Mouse (Mus musculus) E14TG2a.4 (cell line): Measurements from ENCODE around the gene Ube2e3.

Experiments
- H3K27me3 ChIP-seq: 2 replicates; pipeline ENCODE4 v1.6.1; 2014; ENCODE audit warnings: low read length, control low read depth; ENCODE audit not compliant: insufficient read depth
- H3K36me3 ChIP-seq: 2 replicates; pipeline ENCODE4 v1.6.1; 2014; ENCODE audit warnings: low read length, control low read depth; ENCODE audit not compliant: insufficient read depth
- H3K4me1 ChIP-seq: replicated peaks from 2 replicates; pipeline ENCODE4 v1.6.1; 2014; ENCODE audit warnings: low read depth, low read length, control low read depth
- H3K4me3 ChIP-seq: replicated peaks from 2 replicates; pipeline ENCODE4 v1.5.1; 2014; ENCODE audit warnings: mild to moderate bottlenecking, low read length
- H3K9me3 ChIP-seq: 2 replicates; pipeline ENCODE4 v1.6.1; 2014; ENCODE audit warnings: low read length, control low read depth
- CTCF ChIP-seq: conservative IDR thresholded peaks from 2 replicates; pipeline ENCODE4 v1.5.1; 2014; ENCODE audit warnings: low read length
- NANOG ChIP-seq: IDR thresholded peaks from 2 replicates; pipeline ENCODE4 v1.6.1; 2014; ENCODE audit warnings: borderline replicate concordance, low read length, mixed read lengths
- POU5F1 ChIP-seq: IDR thresholded peaks from 2 replicates; pipeline ENCODE4 v1.6.1; 2014; ENCODE audit warnings: low read length, borderline replicate concordance

Gene Ube2e3

GRCm38 (mm10) chr2:78859266-78860087 is 8.4 kb upstream of the Ube2e3 start:
- no peaks in the 10 kb centered on the region for H3K9me3 ChIP-seq
- H3K36me3 ChIP-seq = no peaks in the 10 kb centered on the region
- no peak for TF ChIP-seq CTCF
- no peak for TF ChIP-seq NANOG
- no peak for TF ChIP-seq POU5F1
- H3K27me3 ChIP-seq = no peaks in the 10 kb centered on the region
- no peak overlapping the region for H3K4me3 ChIP-seq
- H3K4me1 ChIP-seq = no peaks in the 10 kb centered on the region

- no peaks in the 10 kb centered on the region for H3K9me3 ChIP-seq
- no peak overlapping the region for H3K4me3 ChIP-seq
- no peaks in the 10 kb centered on the region for H3K4me1 ChIP-seq
- no peak for TF ChIP-seq POU5F1
- no peak for TF ChIP-seq CTCF
- no peak for TF ChIP-seq NANOG
- H3K36me3 ChIP-seq = no peaks in the 10 kb centered on the region
- H3K27me3 ChIP-seq = no peaks in the 10 kb centered on the region
Observed at GRCm38 (mm10) chr2:78860088-78860372, 7.9 kb upstream of the Ube2e3 start.

- Histone ChIP-seq H3K4me1 (peaks cover 9% of the 10 kb centered on the region; the same call in 1 of the 2 replicates), H3K27me3 (peaks cover 5% of the 10 kb centered on the region; the same call in 1 of the 2 replicates), H3K9me3 (no peaks in the 10 kb centered on the region), H3K36me3 (no peaks in the 10 kb centered on the region), H3K4me3 (no peak overlapping the region)
- no peak for TF ChIP-seq NANOG
- TF ChIP-seq CTCF = no peak
- no peak for TF ChIP-seq POU5F1
Observed at GRCm38 (mm10) chr2:78864116-78864515, 3.8 kb upstream of the Ube2e3 start.

- Histone ChIP-seq H3K36me3 (no peaks in the 10 kb centered on the region), H3K4me1 (peaks cover 9% of the 10 kb centered on the region; the same call in 1 of the 2 replicates), H3K27me3 (peaks cover 5% of the 10 kb centered on the region; the same call in 1 of the 2 replicates), H3K4me3 (no peak overlapping the region), H3K9me3 (no peaks in the 10 kb centered on the region)
- no peak for TF ChIP-seq POU5F1
- no peak for TF ChIP-seq NANOG
- TF ChIP-seq CTCF = no peak
Observed at GRCm38 (mm10) chr2:78864866-78865265, 3.1 kb upstream of the Ube2e3 start.

GRCm38 (mm10) chr2:78868511-78868854 is 559 bp downstream of the Ube2e3 start:
- H3K4me1 ChIP-seq = peaks cover 32% of the 10 kb centered on the region

GRCm38 (mm10) chr2:78868951-78869720 is 1.2 kb downstream of the Ube2e3 start:
- peaks cover 24% of the 10 kb centered on the region for H3K36me3 ChIP-seq
- TF ChIP-seq POU5F1 (no peak), CTCF (no peak), NANOG (no peak)
- H3K4me3 ChIP-seq = peak overlapping the region; percentile 82
- peaks cover 36% of the 10 kb centered on the region for H3K4me1 ChIP-seq
- peaks cover 5% of the 10 kb centered on the region; the same call in 1 of the 2 replicates for H3K27me3 ChIP-seq
- no peaks in the 10 kb centered on the region for H3K9me3 ChIP-seq

More at GRCm38 (mm10) chr2:78868511-78868854, 559 bp downstream of the Ube2e3 start:
- H3K27me3 ChIP-seq = peaks cover 5% of the 10 kb centered on the region; the same call in 1 of the 2 replicates
- no peak for TF ChIP-seq CTCF
- no peak for TF ChIP-seq POU5F1
- no peak for TF ChIP-seq NANOG
- no peaks in the 10 kb centered on the region for H3K9me3 ChIP-seq
- H3K36me3 ChIP-seq = peaks cover 24% of the 10 kb centered on the region
- H3K4me3 ChIP-seq = peak overlapping the region; percentile 79

- H3K9me3 ChIP-seq = no peaks in the 10 kb centered on the region
- H3K4me3 ChIP-seq = peak overlapping the region; percentile 82
- H3K27me3 ChIP-seq = peaks cover 5% of the 10 kb centered on the region; the same call in 1 of the 2 replicates
- peaks cover 24% of the 10 kb centered on the region for H3K36me3 ChIP-seq
- H3K4me1 ChIP-seq = peaks cover 38% of the 10 kb centered on the region
- TF ChIP-seq CTCF (no peak), POU5F1 (no peak), NANOG (no peak)
Observed at GRCm38 (mm10) chr2:78869721-78870442, 2.0 kb downstream of the Ube2e3 start.

- peaks cover 43% of the 10 kb centered on the region for H3K4me1 ChIP-seq
- TF ChIP-seq POU5F1 (no peak), NANOG (no peak), CTCF (no peak)
- peaks cover 24% of the 10 kb centered on the region for H3K36me3 ChIP-seq
Observed at GRCm38 (mm10) chr2:78870443-78871025, 2.6 kb downstream of the Ube2e3 start.

More at GRCm38 (mm10) chr2:78870443-78871025, 2.6 kb downstream of the Ube2e3 start:
- H3K4me3 ChIP-seq = peak overlapping the region; percentile 82
- H3K9me3 ChIP-seq = no peaks in the 10 kb centered on the region
- peaks cover 5% of the 10 kb centered on the region; the same call in 1 of the 2 replicates for H3K27me3 ChIP-seq
